Mouse (Mus musculus) forebrain, embryonic 10.5 days (tissue): ENCODE measurements around the gene Rgl2. TPM values are rescaled to one million over a fixed set of nuclear protein-coding genes. Genes with fewer than 3 reads are reported as not detected.
"Not testable (repeated sequence)": the region's sequence is repeated elsewhere in the genome, so short reads cannot be mapped to it uniquely, and the experiment has no call there.

Source experiments
- DNase-seq: peaks from one replicate; pipeline ENCODE4 v3.0.0-alpha.2; 2017; ENCODE audit warnings: low spot score; ENCODE audit errors: extremely low spot score
- H3K27ac ChIP-seq: fragments of 300-500 bp; sonication (generic); 2 replicates; pipeline ENCODE4 v1.5.1; 2016; ENCODE audit warnings: mild to moderate bottlenecking
- H3K27me3 ChIP-seq: fragments of 300-500 bp; sonication (generic); 2 replicates; pipeline ENCODE4 v1.6.1; 2016; ENCODE audit warnings: mild to moderate bottlenecking; ENCODE audit not compliant: poor library complexity, severe bottlenecking
- H3K36me3 ChIP-seq: fragments of 300-500 bp; sonication (generic); replicated peaks from 2 replicates; pipeline ENCODE4 v1.6.1; 2016; ENCODE audit warnings: mild to moderate bottlenecking, moderate library complexity
- H3K4me1 ChIP-seq: fragments of 300-500 bp; sonication (generic); 2 replicates; pipeline ENCODE4 v1.6.1; 2016
- H3K4me3 ChIP-seq: fragments of 300-500 bp; sonication (generic); 2 replicates; pipeline ENCODE4 v1.5.1; 2016; ENCODE audit warnings: mild to moderate bottlenecking, moderate library complexity
- H3K9me3 ChIP-seq: fragments of 300-500 bp; sonication (generic); 2 replicates; pipeline ENCODE4 v1.6.1; 2016; ENCODE audit warnings: mild to moderate bottlenecking, moderate library complexity
- WGBS: fragments of 180-500 bp; shearing (Covaris S2); methylation state at CpG from one replicate; pipeline ENCODE4 v1.1.7; 2016; 5-methylcytosine and 5-hydroxymethylcytosine counted together
- polyA plus RNA-seq: library from polyadenylated mRNA; unstranded; fragments of >200 nt; fragmentation: Nextera tagmentation; extraction: Ambion mirVana; gene quantifications from 2 replicates; pipeline ENCODE4 v1.2.1, GENCODE M21; 2016

Gene Rgl2
- polyA plus RNA-seq, 1 experiment from 2014 or later: 46.7 TPM

DNA sequence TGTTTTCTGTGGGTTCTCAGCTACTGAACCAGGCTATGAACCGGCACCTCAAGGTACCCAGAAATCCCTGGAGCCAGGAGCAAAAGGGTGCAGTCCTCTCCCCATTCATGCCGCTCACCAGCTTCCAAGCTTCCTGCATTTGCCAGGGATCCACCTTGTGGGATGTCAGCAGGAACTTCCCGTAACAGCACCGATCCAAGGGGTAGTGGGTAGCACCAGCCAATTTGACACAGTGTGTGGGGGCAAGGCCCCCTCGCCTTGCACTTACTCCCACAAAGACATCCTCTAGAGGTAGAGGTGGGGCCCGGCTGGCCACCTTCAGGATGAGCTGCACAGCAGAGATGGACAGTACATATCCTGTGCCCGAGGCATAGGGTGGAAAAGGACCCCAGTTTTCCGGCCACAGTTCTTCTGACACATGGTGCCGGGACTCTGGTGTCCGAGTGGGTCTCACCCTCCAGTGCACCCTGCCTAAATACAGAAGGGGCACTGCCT is 20.8 kb downstream of the Rgl2 start:
- Histone ChIP-seq H3K4me3 (peak overlapping the region; percentile 56), H3K27ac (peak overlapping the region; percentile 86), H3K9me3 (no peaks in the 10 kb centered on the region), H3K4me1 (peaks cover 49% of the 10 kb centered on the region), H3K27me3 (no peaks in the 10 kb centered on the region), H3K36me3 (peaks cover 96% of the 10 kb centered on the region)
- 78% methylated on average over 10 of the region's 10 CpGs for WGBS
- no peak for DNase-seq

DNA sequence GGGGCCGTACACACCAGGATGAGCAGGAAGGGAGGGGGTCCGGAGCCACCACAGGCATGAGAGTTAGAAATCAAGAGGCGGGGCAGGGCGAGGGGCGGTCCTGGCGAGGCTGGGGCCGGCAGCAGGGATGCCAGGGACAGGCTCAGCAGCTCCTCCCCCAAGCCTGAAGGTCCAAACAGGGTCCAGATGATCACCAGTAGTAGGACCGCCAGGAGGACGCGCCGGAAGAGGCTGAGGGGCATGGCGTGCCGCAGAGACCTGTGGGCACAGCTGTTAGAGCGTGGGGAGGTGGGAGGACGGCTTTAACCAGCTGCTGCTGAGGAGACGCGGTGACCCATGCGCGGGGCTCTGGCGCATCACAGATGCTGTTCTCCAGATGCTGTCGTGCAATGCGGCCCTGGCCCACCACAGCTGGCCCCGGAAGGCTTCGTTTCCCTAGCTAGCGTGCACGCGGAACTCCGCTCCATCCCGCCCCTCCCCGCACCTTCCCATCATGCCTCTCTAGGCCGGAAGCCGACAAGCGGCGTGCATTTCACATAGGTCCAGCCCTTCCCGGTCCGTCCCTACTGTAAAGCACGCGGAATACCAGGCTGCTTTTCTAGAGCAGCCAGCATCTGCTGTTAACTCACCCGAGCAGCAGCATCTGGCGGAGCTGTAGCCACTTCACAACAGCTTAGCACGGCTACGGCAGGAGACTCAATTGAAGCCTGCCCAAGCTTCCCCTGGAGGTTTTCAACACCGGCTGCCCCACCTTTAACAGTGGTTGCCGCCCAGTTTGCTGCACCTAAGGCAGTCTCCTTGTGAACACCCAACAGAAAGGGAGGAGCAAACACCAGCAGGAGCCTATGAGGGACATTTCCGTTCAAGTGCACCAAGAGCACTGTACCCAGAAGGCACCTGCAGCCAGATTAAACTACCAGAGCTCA is 21.9 kb downstream of the Rgl2 start, which contains the start of gene B3galt4:
B3galt4 (minus strand) TSS at position 468 of the 926 bp plus-strand sequence.
- H3K27me3 ChIP-seq: no peaks in the 10 kb centered on the region
- H3K36me3 ChIP-seq: peaks cover 85% of the 10 kb centered on the region
- peak within 1 kb of the TSS; percentile 56 for H3K4me3 ChIP-seq
- H3K9me3 ChIP-seq: no peaks in the 10 kb centered on the region
- WGBS: under 1% methylated on average over 45 of the region's 45 CpGs
- peak within 1 kb of the TSS; percentile 86 for H3K27ac ChIP-seq
- peaks cover 50% of the 10 kb centered on the region for H3K4me1 ChIP-seq
- peak; percentile 87 for DNase-seq

DNA sequence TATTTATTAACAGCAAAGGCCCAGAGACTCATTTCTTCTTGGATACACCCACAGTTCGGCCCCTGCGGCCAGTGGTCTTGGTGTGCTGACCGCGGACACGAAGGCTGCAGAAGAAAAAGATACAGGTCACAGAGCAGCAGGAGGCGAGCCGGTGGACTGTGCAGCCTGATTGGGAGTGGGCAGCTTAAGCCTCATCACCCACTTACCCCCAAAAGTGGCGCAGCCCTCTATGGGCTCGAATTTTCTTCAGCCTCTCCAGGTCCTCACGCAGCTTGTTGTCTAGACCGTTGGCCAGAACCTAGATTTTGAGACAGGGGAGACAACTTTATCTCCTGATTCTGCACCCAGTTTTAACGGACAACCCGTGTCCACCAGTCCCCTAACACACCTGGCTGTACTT is 22.7 kb downstream of the Rgl2 start:
- not testable (repeated sequence) for H3K27me3 ChIP-seq, H3K27ac ChIP-seq, DNase-seq, H3K9me3 ChIP-seq
- WGBS: 78% methylated on average over 13 of the region's 13 CpGs
- H3K36me3 ChIP-seq: peaks cover 78% of the 10 kb centered on the region
- peaks cover 58% of the 10 kb centered on the region for H3K4me1 ChIP-seq
- H3K4me3 ChIP-seq: peak overlapping the region; percentile 56

DNA sequence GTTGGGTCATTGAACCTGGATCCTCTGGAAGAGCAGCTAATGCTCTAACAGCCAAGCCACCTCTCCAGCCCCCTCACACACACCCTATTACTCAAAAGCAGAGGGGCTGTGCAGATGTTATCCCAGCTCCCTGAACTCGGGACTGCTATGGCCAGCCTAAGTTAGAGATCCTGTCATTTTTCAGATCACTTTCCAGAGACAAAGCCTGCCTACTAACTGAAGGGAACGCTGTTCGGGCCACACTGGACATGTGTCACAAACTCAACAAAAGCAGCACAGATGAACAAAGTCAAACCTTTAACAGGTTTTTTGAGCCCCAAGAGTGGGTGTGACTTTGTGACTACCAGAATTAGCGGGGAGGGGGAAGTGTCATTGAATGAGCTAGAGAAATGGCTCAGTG is 23.5 kb downstream of the Rgl2 start:
- DNase-seq: no peak
- Histone ChIP-seq H3K36me3 (peaks cover 72% of the 10 kb centered on the region), H3K27me3 (no peaks in the 10 kb centered on the region), H3K9me3 (no peaks in the 10 kb centered on the region), H3K4me3 (peak overlapping the region; percentile 71), H3K4me1 (peaks cover 64% of the 10 kb centered on the region), H3K27ac (peak overlapping the region; percentile 32; the same call in 1 of the 2 replicates)
- WGBS: 87% methylated on average over 4 of the region's 4 CpGs

DNA sequence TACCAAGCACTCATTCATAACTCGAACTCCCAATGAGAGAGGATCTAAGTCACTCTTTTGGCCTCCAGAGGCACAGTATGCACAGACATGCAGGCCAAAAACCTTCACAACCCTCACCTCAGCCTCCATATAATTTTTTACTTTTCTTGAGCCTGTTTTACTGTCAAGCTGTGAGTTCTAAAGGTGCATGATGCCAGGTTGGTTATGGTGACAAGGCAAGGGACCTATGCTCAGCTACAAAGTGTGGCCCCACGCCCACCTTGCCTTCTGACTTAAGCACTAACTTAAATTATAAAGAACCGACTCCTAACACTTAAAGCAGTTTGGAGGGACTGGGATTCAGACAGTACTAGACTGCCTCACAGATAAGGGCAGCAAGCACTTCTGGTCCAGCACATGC is 24.0 kb downstream of the Rgl2 start:
- H3K27ac ChIP-seq: peak overlapping the region; percentile 32; the same call in 1 of the 2 replicates
- no peaks in the 10 kb centered on the region for H3K27me3 ChIP-seq
- H3K36me3 ChIP-seq: peaks cover 72% of the 10 kb centered on the region
- WGBS: 85% methylated on average over 3 of the region's 3 CpGs
- H3K4me3 ChIP-seq: peak overlapping the region; percentile 71
- H3K9me3 ChIP-seq: no peaks in the 10 kb centered on the region
- no peak for DNase-seq
- H3K4me1 ChIP-seq: peaks cover 65% of the 10 kb centered on the region

DNA sequence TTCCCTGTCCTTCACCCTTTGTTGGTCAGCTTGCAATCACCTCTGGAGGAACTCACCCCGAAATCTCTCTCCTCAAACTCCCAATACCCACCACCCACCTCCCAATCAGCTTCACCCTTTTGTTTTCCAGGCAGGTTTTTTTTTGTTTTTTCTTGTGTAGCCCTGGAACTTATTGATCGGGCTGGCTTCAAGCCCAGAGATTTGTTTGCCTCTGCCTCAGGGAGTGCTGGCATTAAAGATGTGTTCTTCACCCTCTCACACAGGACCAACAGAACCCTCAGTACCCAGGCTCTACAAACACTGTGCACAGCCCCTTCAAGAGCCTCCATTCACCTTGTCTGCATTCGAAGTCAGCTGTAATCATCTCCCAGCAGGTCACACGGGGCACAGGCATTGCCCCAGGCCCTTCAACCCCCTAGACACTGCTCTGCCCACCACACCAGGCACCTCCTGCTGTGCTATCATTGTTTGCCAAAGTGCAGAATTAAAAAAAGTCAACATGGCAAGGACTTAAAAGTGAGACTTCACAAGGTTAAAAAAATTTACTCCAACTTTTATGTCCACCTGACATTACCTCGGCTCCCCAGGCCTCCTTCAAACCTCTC is 24.7 kb downstream of the Rgl2 start:
- Histone ChIP-seq H3K36me3 (peaks cover 72% of the 10 kb centered on the region), H3K9me3 (no peaks in the 10 kb centered on the region), H3K27ac (peak overlapping the region; percentile 95), H3K4me3 (peak overlapping the region; percentile 71), H3K4me1 (peaks cover 65% of the 10 kb centered on the region), H3K27me3 (no peaks in the 10 kb centered on the region)
- WGBS: 40% methylated on average over 5 of the region's 5 CpGs
- no peak for DNase-seq

DNA sequence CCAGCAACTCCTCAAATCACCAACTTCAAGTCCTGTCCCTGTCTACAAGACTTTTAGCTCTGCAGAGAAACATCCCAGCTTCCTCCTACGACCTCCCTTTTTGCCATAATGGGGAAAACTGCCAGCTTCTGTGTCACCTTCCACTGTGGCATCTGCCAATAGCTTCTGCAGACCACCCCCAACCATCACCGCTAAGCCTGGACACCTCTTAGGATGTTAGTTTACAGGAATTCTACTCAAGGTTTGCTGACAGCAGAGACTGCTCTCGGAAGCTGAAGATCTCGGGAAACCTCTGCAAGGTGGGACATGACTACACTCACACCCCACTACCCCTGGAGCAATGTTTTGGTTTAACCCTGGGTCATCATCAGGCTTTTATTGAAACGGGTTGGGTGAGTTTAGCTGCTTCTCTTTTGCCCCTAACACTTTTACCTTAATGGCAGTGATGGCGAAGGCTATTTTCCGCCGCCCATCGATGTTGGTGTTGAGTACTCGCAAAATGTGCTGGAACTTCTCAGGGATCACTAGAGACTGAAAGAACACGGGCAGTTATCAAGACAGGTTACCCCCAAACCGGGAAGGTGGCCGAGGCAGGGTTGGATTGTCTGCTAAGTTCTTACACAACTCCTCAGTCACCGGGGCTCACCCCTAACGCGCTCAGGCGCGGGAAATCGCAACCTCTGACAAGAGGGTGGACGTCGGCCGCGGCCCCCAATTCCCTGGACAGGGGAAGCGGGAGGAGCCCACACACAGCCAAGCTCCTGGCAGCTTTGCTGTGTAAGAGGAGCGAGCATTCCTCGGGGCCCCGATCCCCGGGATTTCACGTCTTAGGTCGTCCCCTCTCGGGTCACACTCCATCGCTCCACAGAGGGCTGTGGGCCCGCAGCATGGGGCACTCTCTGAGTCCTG is 25.6 kb downstream of the Rgl2 start:
- peaks cover 65% of the 10 kb centered on the region for H3K4me1 ChIP-seq
- peaks cover 72% of the 10 kb centered on the region for H3K36me3 ChIP-seq
- WGBS: under 1% methylated on average over 33 of the region's 33 CpGs

DNA sequence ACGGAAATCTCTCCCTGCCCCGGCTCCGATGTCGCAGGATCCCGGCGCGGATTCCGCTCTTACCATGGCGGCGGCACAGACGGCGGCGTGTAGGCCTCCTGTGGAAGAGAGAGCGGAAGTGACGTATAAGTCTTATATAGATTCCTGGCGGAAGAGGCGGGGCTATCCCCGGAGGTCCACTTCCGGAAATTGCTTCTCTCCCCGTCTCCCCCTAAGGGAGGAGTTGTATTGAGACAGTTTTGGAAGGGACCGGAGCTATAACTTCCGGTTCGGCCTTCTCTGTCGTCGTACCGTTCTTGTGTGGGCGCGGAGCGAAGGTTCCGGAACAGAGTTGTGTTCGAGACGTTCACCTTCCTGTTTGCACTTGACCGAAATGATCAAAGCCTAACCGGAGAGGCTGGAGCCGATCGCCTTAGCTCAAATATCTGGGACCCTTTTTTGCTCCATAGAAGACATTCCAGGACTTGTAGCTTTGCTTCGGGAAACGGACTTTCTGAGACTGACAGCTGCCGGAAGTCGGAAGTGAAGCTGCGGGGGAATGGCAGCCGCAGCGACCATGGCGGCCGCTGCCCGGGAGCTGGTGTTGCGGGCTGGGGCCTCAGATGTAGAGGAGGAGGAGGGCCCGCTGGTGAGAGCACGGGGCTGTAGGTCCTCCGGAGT is 26.3 kb downstream of the Rgl2 start, which contains the start of the genes Vps52 and Rps18:
Vps52 (plus strand) TSS at position 258 of the 660 bp plus-strand sequence.
Rps18 (minus strand) TSS at position 447 of the 660 bp plus-strand sequence.
- Histone ChIP-seq H3K36me3 (peaks cover 72% of the 10 kb centered on the region), H3K4me3 (peak within 1 kb of the TSS; percentile 71), H3K27me3 (no peaks in the 10 kb centered on the region), H3K4me1 (peaks cover 57% of the 10 kb centered on the region), H3K9me3 (no peaks in the 10 kb centered on the region), H3K27ac (peak within 1 kb of the TSS; percentile 95)
- WGBS: under 1% methylated on average over 50 of the region's 50 CpGs
- peak; percentile 94 for DNase-seq

More for the DNA sequence above, 25.6 kb downstream of the Rgl2 start:
- no peaks in the 10 kb centered on the region for H3K27me3 ChIP-seq
- peak overlapping the region; percentile 71 for H3K4me3 ChIP-seq
- peak overlapping the region; percentile 95 for H3K27ac ChIP-seq
- no peaks in the 10 kb centered on the region for H3K9me3 ChIP-seq
- DNase-seq: no peak

DNA sequence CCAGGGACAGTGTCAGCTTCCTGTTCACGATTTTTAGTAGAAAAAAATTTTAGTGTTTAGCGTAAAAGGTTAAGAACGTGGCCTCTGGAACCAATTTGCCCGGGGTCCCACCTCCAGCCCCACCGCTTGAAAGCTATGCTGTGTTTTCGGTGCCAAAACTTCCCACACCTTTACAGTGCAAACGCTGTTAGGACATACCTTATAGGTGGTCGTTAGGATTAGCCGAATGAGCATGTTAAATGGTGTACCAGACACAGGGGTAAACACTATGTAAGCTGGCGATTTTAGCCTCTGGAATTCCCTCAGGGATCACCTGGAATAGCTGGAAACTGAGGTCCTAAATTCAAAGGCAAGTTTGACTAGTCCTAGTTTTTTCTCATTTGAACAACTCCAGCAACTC is 27.0 kb downstream of the Rgl2 start:
- no peak for DNase-seq
- 8% methylated on average over 10 of the region's 10 CpGs for WGBS
- Histone ChIP-seq H3K27me3 (no peaks in the 10 kb centered on the region), H3K27ac (peak overlapping the region; percentile 95), H3K4me3 (peak overlapping the region; percentile 71), H3K9me3 (no peaks in the 10 kb centered on the region), H3K4me1 (peaks cover 51% of the 10 kb centered on the region), H3K36me3 (peaks cover 72% of the 10 kb centered on the region)

DNA sequence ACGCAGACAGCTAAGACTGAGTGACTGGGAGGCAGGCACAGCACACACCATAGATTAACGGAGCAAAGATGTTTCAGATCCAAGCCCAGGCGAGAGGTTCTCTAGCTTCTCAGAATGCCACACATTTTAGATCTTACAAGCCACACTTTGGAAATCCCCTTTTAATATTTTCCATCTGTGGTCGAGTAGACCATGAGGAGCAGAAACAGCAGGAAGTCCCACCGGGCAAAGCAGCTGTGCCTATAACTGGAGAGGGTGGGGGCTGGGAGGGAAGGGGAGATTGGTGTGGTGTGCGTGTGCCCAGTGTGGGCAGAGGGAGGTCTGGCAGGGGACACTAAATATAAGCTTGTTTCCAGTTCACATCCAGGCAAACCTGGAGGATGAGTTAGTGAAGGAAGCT is 28.1 kb downstream of the Rgl2 start:
- no peaks in the 10 kb centered on the region for H3K9me3 ChIP-seq
- no peak overlapping the region for H3K27ac ChIP-seq
- H3K4me3 ChIP-seq: peak overlapping the region; percentile 13
- WGBS: 84% methylated on average over 6 of the region's 6 CpGs
- peaks cover 39% of the 10 kb centered on the region for H3K4me1 ChIP-seq
- peaks cover 72% of the 10 kb centered on the region for H3K36me3 ChIP-seq
- H3K27me3 ChIP-seq: no peaks in the 10 kb centered on the region
- no peak for DNase-seq

DNA sequence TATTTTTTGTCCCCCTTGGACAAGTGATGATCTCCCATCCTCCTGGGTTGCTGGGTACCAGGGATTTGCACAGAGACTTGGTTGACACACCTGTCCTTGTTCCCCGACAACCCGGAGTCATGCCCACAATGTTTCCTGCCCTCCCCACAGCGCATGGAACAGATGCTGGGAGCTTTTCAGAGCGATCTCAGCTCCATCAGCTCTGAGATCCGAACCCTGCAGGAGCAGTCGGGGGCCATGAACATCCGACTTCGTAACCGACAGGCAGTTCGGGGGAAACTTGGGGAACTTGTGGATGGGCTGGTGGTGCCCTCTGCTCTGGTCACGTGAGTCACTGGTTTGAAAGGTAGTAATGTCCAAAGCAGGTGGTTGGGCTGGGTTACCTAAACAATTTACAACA is 29.1 kb downstream of the Rgl2 start:
- H3K4me1 ChIP-seq: peaks cover 30% of the 10 kb centered on the region
- no peak overlapping the region for H3K4me3 ChIP-seq
- no peak overlapping the region for H3K27ac ChIP-seq
- H3K27me3 ChIP-seq: no peaks in the 10 kb centered on the region
- DNase-seq: no peak
- H3K36me3 ChIP-seq: peaks cover 72% of the 10 kb centered on the region
- no peaks in the 10 kb centered on the region for H3K9me3 ChIP-seq
- WGBS: 92% methylated on average over 11 of the region's 11 CpGs
